Mouse (Mus musculus) MEL (cell line): ENCODE data around the gene Lingo1. TPM values are rescaled to one million over a fixed set of nuclear protein-coding genes. Genes with fewer than 3 reads are reported as not detected.

Experiments used
- DNase-seq: peaks from one replicate; pipeline ENCODE4 v3.0.0; 2011; ENCODE audit warnings: low read depth, low spot score
- H3K27ac ChIP-seq: 2 replicates; pipeline ENCODE4 v1.5.1; 2012; ENCODE audit warnings: low read depth, mild to moderate bottlenecking, control low read depth, low read length, moderate library complexity; ENCODE audit not compliant: control insufficient read depth
- H3K27me3 ChIP-seq, 2 experiments: fragments of 150-350 bp in 1 of 2; sonication (generic) in 1 of 2; 2 replicates each; pipeline ENCODE4 v1.6.1; 2012; ENCODE audit warnings: low read length in 2 of 2, mild to moderate bottlenecking in 2 of 2, improper control_type of control experiment in 1 of 2, moderate library complexity in 1 of 2; ENCODE audit not compliant: insufficient read depth in 2 of 2, control insufficient read depth in 1 of 2
- H3K36me3 ChIP-seq, 2 experiments: 2 replicates each; pipeline ENCODE4 v1.6.1; 2012 to 2014; ENCODE audit warnings: low read length in 2 of 2, improper control_type of control experiment in 1 of 2, inconsistent platforms in 1 of 2, mild to moderate bottlenecking in 1 of 2; ENCODE audit not compliant: insufficient read depth in 2 of 2, control insufficient read depth in 1 of 2
- H3K4me1 ChIP-seq, 2 experiments: fragments of 150-350 bp in 1 of 2; sonication (generic) in 1 of 2; 2 replicates each; pipeline ENCODE4 v1.6.1; 2012; ENCODE audit warnings: low read length in 2 of 2, improper control_type of control experiment in 1 of 2, mild to moderate bottlenecking in 1 of 2; ENCODE audit not compliant: insufficient read depth in 2 of 2, control insufficient read depth in 1 of 2
- H3K4me3 ChIP-seq, 2 experiments: fragments of 150-350 bp in 1 of 2; sonication (generic) in 1 of 2; 2 replicates each; pipeline ENCODE4 v1.5.1; 2012; ENCODE audit warnings: low read depth in 2 of 2, low read length in 2 of 2, mild to moderate bottlenecking in 2 of 2, moderate library complexity in 2 of 2, control low read depth in 1 of 2, improper control_type of control experiment in 1 of 2; ENCODE audit not compliant: control insufficient read depth in 1 of 2, insufficient read depth in 1 of 2
- H3K79me2 ChIP-seq: 2 replicates; pipeline ENCODE4 v1.6.1; 2012; ENCODE audit warnings: mild to moderate bottlenecking, low read length, moderate library complexity; ENCODE audit not compliant: control insufficient read depth, poor library complexity, insufficient read depth
- H3K9ac ChIP-seq: 2 replicates; pipeline ENCODE4 v1.6.1; 2012; ENCODE audit warnings: low read depth, mild to moderate bottlenecking, control low read depth, low read length, moderate library complexity; ENCODE audit not compliant: control insufficient read depth, poor library complexity, severe bottlenecking
- H3K9me3 ChIP-seq: fragments of 150-350 bp; sonication (generic); replicated peaks from 2 replicates; pipeline ENCODE4 v1.6.1; 2012; ENCODE audit warnings: mild to moderate bottlenecking, low read length, improper control_type of control experiment, moderate library complexity; ENCODE audit not compliant: insufficient read depth
- CHD1 ChIP-seq: IDR thresholded peaks from 2 replicates; pipeline ENCODE4 v1.6.1; 2012; ENCODE audit warnings: low read depth, mild to moderate bottlenecking, inconsistent platforms, low read length, improper control_type of control experiment
- CHD2 ChIP-seq: IDR thresholded peaks from 2 replicates; pipeline ENCODE4 v1.6.1; 2011; ENCODE audit warnings: low read length, improper control_type of control experiment
- CTCF ChIP-seq, 3 experiments: IDR thresholded peaks in 2 of 3; conservative IDR thresholded peaks in 1 of 3; 2 replicates each; pipeline ENCODE4 v1.5.1; 2011 to 2012; ENCODE audit warnings: low read length in 3 of 3, low read depth in 2 of 3, mild to moderate bottlenecking in 2 of 3, improper control_type of control experiment in 1 of 3, inconsistent platforms in 1 of 3, mixed read lengths in 1 of 3, moderate library complexity in 1 of 3; ENCODE audit not compliant: control insufficient read depth in 1 of 3, insufficient read depth in 1 of 3, poor library complexity in 1 of 3, severe bottlenecking in 1 of 3
- E2F4 ChIP-seq: IDR thresholded peaks from 2 replicates; pipeline ENCODE4 v1.6.1; 2011; ENCODE audit warnings: low read depth, low read length, improper control_type of control experiment, borderline replicate concordance
- ELF1 ChIP-seq: IDR thresholded peaks from 2 replicates; pipeline ENCODE4 v1.6.1; 2014; ENCODE audit warnings: low read depth, mild to moderate bottlenecking, inconsistent platforms, low read length, improper control_type of control experiment, moderate library complexity
- EP300 ChIP-seq, 2 experiments: IDR thresholded peaks; 2 replicates each; pipeline ENCODE4 v1.6.1; 2011; ENCODE audit warnings: improper control_type of control experiment in 2 of 2, low read length in 2 of 2, low read depth in 1 of 2, mild to moderate bottlenecking in 1 of 2
- GABPA ChIP-seq: IDR thresholded peaks from 2 replicates; pipeline ENCODE4 v1.6.1; 2012; ENCODE audit warnings: low read depth, mild to moderate bottlenecking, inconsistent platforms, low read length, improper control_type of control experiment, moderate library complexity
- GATA1 ChIP-seq: IDR thresholded peaks from 2 replicates; pipeline ENCODE4 v1.6.1; 2011; ENCODE audit warnings: low read depth, low read length, improper control_type of control experiment
- HCFC1 ChIP-seq: IDR thresholded peaks from 2 replicates; pipeline ENCODE4 v1.6.1; 2012; ENCODE audit warnings: low read depth, mild to moderate bottlenecking, inconsistent platforms, low read length, improper control_type of control experiment, moderate library complexity
- JUND ChIP-seq: IDR thresholded peaks from 2 replicates; pipeline ENCODE4 v1.6.1; 2011; ENCODE audit warnings: low read depth, mild to moderate bottlenecking, improper control_type of control experiment, low read length
- KAT2A ChIP-seq: conservative IDR thresholded peaks from 2 replicates; pipeline ENCODE4 v1.6.1; 2012; ENCODE audit warnings: low read depth, low read length, improper control_type of control experiment, inconsistent platforms
- MAFK ChIP-seq: IDR thresholded peaks from 2 replicates; pipeline ENCODE4 v1.6.1; 2011; ENCODE audit warnings: low read depth, mild to moderate bottlenecking, low read length, improper control_type of control experiment, borderline replicate concordance
- MAX ChIP-seq: IDR thresholded peaks from 2 replicates; pipeline ENCODE4 v1.6.1; 2011; ENCODE audit warnings: low read length, improper control_type of control experiment
- MXI1 ChIP-seq: IDR thresholded peaks from 2 replicates; pipeline ENCODE4 v1.6.1; 2011; ENCODE audit warnings: mild to moderate bottlenecking, low read depth, low read length, improper control_type of control experiment
- MYB ChIP-seq: IDR thresholded peaks from 2 replicates; pipeline ENCODE4 v1.6.1; 2011; ENCODE audit warnings: mild to moderate bottlenecking, low read depth, low read length, improper control_type of control experiment
- MYC ChIP-seq: IDR thresholded peaks from 2 replicates; pipeline ENCODE4 v1.6.1; 2011; ENCODE audit warnings: low read depth, mild to moderate bottlenecking, low read length, improper control_type of control experiment, moderate library complexity
- NELFE ChIP-seq: IDR thresholded peaks from 2 replicates; pipeline ENCODE4 v1.6.1; 2011; ENCODE audit warnings: low read depth, low read length, improper control_type of control experiment
- NRF1 ChIP-seq: IDR thresholded peaks from 2 replicates; pipeline ENCODE4 v1.6.1; 2014; ENCODE audit warnings: low read depth, mild to moderate bottlenecking, inconsistent platforms, low read length, improper control_type of control experiment, moderate library complexity; ENCODE audit not compliant: poor library complexity, insufficient read depth, severe bottlenecking
- POLR2A ChIP-seq, 2 experiments: IDR thresholded peaks; 2 replicates each; pipeline ENCODE4 v1.6.1; 2011 to 2012; ENCODE audit warnings: low read length in 2 of 2, mild to moderate bottlenecking in 2 of 2, control low read depth in 1 of 2, improper control_type of control experiment in 1 of 2, low read depth in 1 of 2, moderate library complexity in 1 of 2; ENCODE audit not compliant: control insufficient read depth in 1 of 2, insufficient read depth in 1 of 2, poor library complexity in 1 of 2
- POLR2AphosphoS2 ChIP-seq: IDR thresholded peaks from 2 replicates; pipeline ENCODE4 v1.6.1; 2011; ENCODE audit warnings: low read length, improper control_type of control experiment
- POLR2AphosphoS5 ChIP-seq: IDR thresholded peaks from 2 replicates; pipeline ENCODE4 v1.6.1; 2012; ENCODE audit warnings: low read depth, borderline replicate concordance, mild to moderate bottlenecking, inconsistent platforms, low read length, moderate library complexity, mixed read lengths
- SIN3A ChIP-seq: IDR thresholded peaks from 2 replicates; pipeline ENCODE4 v1.6.1; 2012; ENCODE audit warnings: low read length, improper control_type of control experiment, inconsistent platforms
- SMC3 ChIP-seq: IDR thresholded peaks from 2 replicates; pipeline ENCODE4 v1.6.1; 2011; ENCODE audit warnings: low read depth, low read length, improper control_type of control experiment
- TAL1 ChIP-seq: IDR thresholded peaks from 2 replicates; pipeline ENCODE4 v1.6.1; 2012; ENCODE audit warnings: mild to moderate bottlenecking, inconsistent platforms, low read length, moderate library complexity, mixed read lengths
- TBP ChIP-seq: IDR thresholded peaks from 2 replicates; pipeline ENCODE4 v1.8.0; 2011; ENCODE audit warnings: low read depth, low read length, improper control_type of control experiment
- TCF12 ChIP-seq: IDR thresholded peaks from 2 replicates; pipeline ENCODE4 v1.6.1; 2014; ENCODE audit warnings: low read depth, mild to moderate bottlenecking, inconsistent platforms, low read length, improper control_type of control experiment, moderate library complexity
- UBTF ChIP-seq: IDR thresholded peaks from 2 replicates; pipeline ENCODE4 v1.6.1; 2012; ENCODE audit warnings: low read depth, mild to moderate bottlenecking, inconsistent platforms, low read length, improper control_type of control experiment, moderate library complexity, borderline replicate concordance; ENCODE audit not compliant: insufficient read depth
- ZC3H11A ChIP-seq: IDR thresholded peaks from 2 replicates; pipeline ENCODE4 v1.6.1; 2012; ENCODE audit warnings: low read depth, mild to moderate bottlenecking, inconsistent platforms, low read length, improper control_type of control experiment
- ZNF384 ChIP-seq: IDR thresholded peaks from 2 replicates; pipeline ENCODE4 v1.6.1; 2012; ENCODE audit warnings: low read depth, mild to moderate bottlenecking, inconsistent platforms, low read length, improper control_type of control experiment
- polyA plus RNA-seq, 2 experiments: library from polyadenylated mRNA; stranded (reverse) in 1 of 2; unstranded in 1 of 2; fragments of >175 nt in 1 of 2; fragments of >200 nt in 1 of 2; gene quantifications; 2 replicates each; pipeline versions ENCODE4 v1.2.1 to v1.2.4; 2012; ENCODE audit warnings: low replicate concordance in 2 of 2, low read depth in 1 of 2; ENCODE audit not compliant: insufficient read length in 2 of 2, insufficient read depth in 1 of 2, missing spikeins in 1 of 2
- total RNA-seq: library from RNA; depleted of rRNA; stranded (reverse); fragments of 300-350 nt; gene quantifications from 2 replicates; pipeline ENCODE4 v1.2.3, GENCODE M21; 2012

Gene Lingo1
- total and polyA plus RNA-seq, 3 experiments, result not detected

DNA sequence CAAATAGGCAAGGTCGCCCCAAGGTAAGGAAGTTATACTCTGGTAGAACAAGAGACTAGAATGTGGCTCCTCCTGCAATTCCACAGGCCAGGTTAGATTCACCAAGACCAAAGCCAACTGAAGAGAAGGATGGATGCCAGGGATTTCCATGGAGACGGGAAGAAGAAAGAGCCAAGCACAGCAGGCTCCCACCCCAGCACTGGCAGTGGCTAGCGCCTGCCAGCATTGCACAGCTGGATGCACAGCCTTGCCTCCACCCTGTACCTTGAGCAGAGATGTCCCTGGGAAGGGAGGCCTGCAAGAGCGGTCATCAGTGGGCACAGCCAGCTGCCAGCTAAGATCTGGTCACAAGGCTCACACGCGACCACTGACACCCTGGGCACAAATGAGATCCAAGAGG is 42.9 kb downstream of the Lingo1 start:
- TF ChIP-seq GATA1, result no peak
- no peak for TF ChIP-seq TAL1
- no peak for TF ChIP-seq ELF1
- no peak for TF ChIP-seq CHD1
- no peak for TF ChIP-seq MYB
- no peak for TF ChIP-seq TCF12
- no peak for TF ChIP-seq POLR2AphosphoS5
- no peak for TF ChIP-seq GABPA
- no peak for TF ChIP-seq NELFE
- no peak for TF ChIP-seq ZC3H11A
- TF ChIP-seq EP300 (IDR thresholded peaks at IDR 0.05; ENCODE audit: low read depth in 1 of 2, low read length in 2 of 2), result no peak
- no peak for TF ChIP-seq NRF1
- TF ChIP-seq E2F4, result no peak
- no peak for TF ChIP-seq SMC3
- no peak for TF ChIP-seq ZNF384
- TF ChIP-seq JUND, result no peak
- TF ChIP-seq TBP, result no peak
- TF ChIP-seq KAT2A, result no peak
- TF ChIP-seq MYC, result no peak
- TF ChIP-seq POLR2AphosphoS2, result no peak
- Histone ChIP-seq H3K9me3 (no peaks in the 10 kb centered on the region), H3K36me3 (no peaks in the 10 kb centered on the region), H3K4me3 (no peak overlapping the region), H3K9ac (no peak overlapping the region), H3K27me3 (peaks cover 0 to 3% of the 10 kb centered on the region in 2 experiments; a peak in 2 of 4 replicates), H3K27ac (no peak overlapping the region), H3K4me1 (no peaks in the 10 kb centered on the region), H3K79me2 (no peaks in the 10 kb centered on the region)
- no peak for DNase-seq

DNA sequence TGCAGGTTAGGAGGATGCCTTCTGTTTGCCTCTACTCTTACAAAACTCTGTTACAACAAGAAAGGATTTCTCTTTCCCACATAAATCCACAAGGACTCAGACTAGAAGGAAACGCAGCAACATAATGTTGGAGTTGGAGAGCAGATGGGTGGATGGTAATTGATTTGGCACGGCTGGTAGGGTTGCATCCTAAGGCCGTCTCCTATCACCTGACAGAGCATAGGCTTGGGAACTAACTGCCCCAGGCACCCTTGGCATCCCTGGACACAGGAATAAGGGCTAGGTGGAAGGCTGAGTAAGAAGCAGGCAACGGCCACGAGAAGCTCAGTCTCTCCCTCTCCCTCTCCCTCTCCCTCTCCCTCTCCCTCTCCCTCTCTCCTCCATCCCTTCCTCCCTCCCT is 48.2 kb downstream of the Lingo1 start:
- Histone ChIP-seq H3K4me3 (no peak overlapping the region), H3K4me1 (no peaks in the 10 kb centered on the region), H3K9ac (no peak overlapping the region), H3K79me2 (no peaks in the 10 kb centered on the region), H3K27me3 (no peaks in the 10 kb centered on the region; a peak in 1 of 4 replicates), H3K36me3 (no peaks in the 10 kb centered on the region), H3K9me3 (no peaks in the 10 kb centered on the region), H3K27ac (no peak overlapping the region)
- DNase-seq, result no peak
- TF ChIP-seq MAFK (no peak), MAX (no peak), CTCF (IDR thresholded peaks at IDR 0.05 in 2 of 3, conservative IDR thresholded peaks at IDR 0.05 in 1 of 3; ENCODE audit: control insufficient read depth in 1 of 3, insufficient read depth in 1 of 3, low read depth in 2 of 3, low read length in 3 of 3, poor library complexity in 1 of 3, severe bottlenecking in 1 of 3) (no peak), HCFC1 (no peak), GATA1 (no peak), ELF1 (no peak), TAL1 (no peak), NRF1 (no peak), ZC3H11A (no peak), SMC3 (no peak), SIN3A (no peak), POLR2A (IDR thresholded peaks at IDR 0.05; ENCODE audit: control insufficient read depth in 1 of 2, insufficient read depth in 1 of 2, low read depth in 1 of 2, low read length in 2 of 2, poor library complexity in 1 of 2) (no peak), UBTF (no peak), KAT2A (no peak), CHD2 (no peak), EP300 (IDR thresholded peaks at IDR 0.05; ENCODE audit: low read depth in 1 of 2, low read length in 2 of 2) (no peak), MXI1 (no peak)
